Mouse (Mus musculus) brain, embryonic 14.5 days (tissue): Measurements from ENCODE around the gene Cpt1b.

Experiments used
- CTCF ChIP-seq: fragments of 200-500 bp; IDR thresholded peaks from 2 replicates; pipeline ENCODE4 v1.5.1; 2012; ENCODE audit warnings: inconsistent platforms, mild to moderate bottlenecking, moderate library complexity, borderline replicate concordance; ENCODE audit not compliant: insufficient read depth, insufficient read length; ENCODE audit errors: extremely low read depth
- POLR2A ChIP-seq: fragments of 200-500 bp; IDR thresholded peaks from 2 replicates; pipeline ENCODE4 v1.6.1; 2012; ENCODE audit warnings: mild to moderate bottlenecking, inconsistent platforms, borderline replicate concordance; ENCODE audit not compliant: poor library complexity, insufficient read depth, insufficient read length, severe bottlenecking; ENCODE audit errors: extremely low read depth

GRCm38 (mm10) chr15:89373762-89374248 lies 51.9 kb downstream of the Cpt1b start, which contains the start of gene Sco2:
- TF ChIP-seq CTCF, result peak; percentile 96
- peak; percentile 62; the same call in 1 of the 2 replicates for TF ChIP-seq POLR2A
